Mouse (Mus musculus) monocyte, adult 2 months (primary cell): Measurements from ENCODE around the gene Esrrb.

Experiments
- DNase-seq, 2 experiments: peaks; one replicate each; pipeline ENCODE4 v3.0.0; 2022; ENCODE audit warnings: low spot score in 2 of 2, low read depth in 1 of 2

Esrrb gene

DNA sequence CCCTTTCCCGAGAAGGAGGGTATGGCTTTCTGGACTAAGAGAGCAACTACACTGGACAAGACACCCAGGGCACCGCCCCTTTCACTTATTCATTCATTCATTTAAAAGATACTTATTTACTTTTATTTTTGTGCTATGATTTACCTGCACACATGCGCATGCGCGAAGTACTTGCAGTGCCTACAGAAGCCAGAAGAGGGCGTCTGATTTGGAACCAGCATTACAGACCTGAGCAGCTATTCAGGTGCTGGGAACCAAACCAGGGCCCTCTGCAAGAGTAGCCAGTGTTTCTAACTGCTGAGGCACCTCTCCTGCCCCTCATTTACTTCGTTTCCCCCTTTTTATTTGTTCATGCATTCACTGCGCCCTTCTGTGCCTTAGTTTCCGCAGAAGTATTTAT lies 198.0 kb downstream of the Esrrb start:
- no peak for DNase-seq

DNA sequence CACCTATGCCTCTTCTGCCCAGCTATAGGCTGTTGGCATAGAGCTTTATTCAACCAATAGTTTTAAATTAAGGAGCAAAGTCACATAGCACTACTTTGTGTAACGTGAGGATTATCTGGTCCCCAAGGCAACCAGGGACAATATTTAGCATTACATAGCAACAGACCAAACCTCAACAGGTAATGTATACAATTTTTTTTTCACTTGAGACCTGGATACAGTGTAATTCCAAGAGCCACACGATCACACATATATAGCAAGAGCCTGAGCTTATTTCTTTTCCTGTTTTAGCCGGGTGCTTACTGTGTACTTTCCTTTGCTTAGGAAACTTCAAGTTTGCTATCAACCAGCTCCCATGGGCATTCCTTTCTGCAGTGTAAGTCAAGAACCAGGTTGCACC lies 201.8 kb downstream of the Esrrb start:
- DNase-seq, result no peak

DNA sequence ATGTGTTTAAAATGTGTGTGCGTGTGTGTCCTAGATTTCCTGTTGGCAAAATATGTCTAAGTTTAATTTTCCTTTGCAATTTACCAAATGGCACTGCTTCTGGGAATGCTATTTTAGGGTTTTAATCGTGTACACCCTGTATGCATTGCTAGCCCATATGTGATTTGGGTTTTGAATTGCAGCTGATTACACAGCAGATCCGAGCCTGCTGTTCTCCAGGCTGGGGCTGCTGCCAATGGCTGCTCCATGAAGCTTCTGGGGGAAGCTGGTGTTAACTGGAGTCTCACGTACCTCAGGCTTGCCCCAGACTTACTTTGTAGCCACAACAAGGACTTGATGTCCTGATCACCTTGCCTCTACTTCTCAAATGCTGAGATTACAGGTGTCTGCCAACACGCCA lies 205.1 kb downstream of the Esrrb start:
- no peak for DNase-seq
